Mouse (Mus musculus) stomach, embryonic 14.5 days (tissue): Measurements from ENCODE around the gene Arl15. TPM values are rescaled to one million over a fixed set of nuclear protein-coding genes. Genes with fewer than 3 reads are reported as not detected.
A peak's percentile ranks its signal among the peaks of the same experiment; 100 is the strongest.

Experiments used
- ATAC-seq: fragments of 200-750 bp; cut with Nextera tagmentation; 2 replicates; pipeline ENCODE4 v1.8.0; 2017; ENCODE audit warnings: low read depth, moderate TSS enrichment; ENCODE audit not compliant: insufficient number of reproducible peaks, insufficient read depth, low FRiP score
- H3K27ac ChIP-seq: fragments of 300-500 bp; sonication (generic); 2 replicates; pipeline ENCODE4 v1.5.1; 2014; ENCODE audit warnings: mild to moderate bottlenecking, low read length, moderate library complexity, mixed read lengths
- H3K27me3 ChIP-seq: fragments of 300-500 bp; sonication (generic); 2 replicates; pipeline ENCODE4 v1.6.1; 2014; ENCODE audit warnings: low read length, control low read depth, mixed read lengths; ENCODE audit not compliant: control insufficient read depth, insufficient read depth
- H3K36me3 ChIP-seq: fragments of 300-500 bp; sonication (generic); 2 replicates; pipeline ENCODE4 v1.6.1; 2014; ENCODE audit warnings: mild to moderate bottlenecking, control low read depth, low read length, moderate library complexity, mixed read lengths; ENCODE audit not compliant: control insufficient read depth, insufficient read depth
- H3K4me1 ChIP-seq: fragments of 300-500 bp; sonication (generic); 2 replicates; pipeline ENCODE4 v1.6.1; 2014; ENCODE audit warnings: low read length, control low read depth, mixed read lengths; ENCODE audit not compliant: control insufficient read depth, insufficient read depth
- H3K4me2 ChIP-seq: fragments of 300-500 bp; sonication (generic); replicated peaks from 2 replicates; pipeline ENCODE4 v1.6.1; 2014; ENCODE audit warnings: low read depth, low read length, control low read depth
- H3K4me3 ChIP-seq: fragments of 300-500 bp; sonication (generic); 2 replicates; pipeline ENCODE4 v1.5.1; 2014; ENCODE audit warnings: low read depth, low read length, control low read depth
- H3K9ac ChIP-seq: fragments of 300-500 bp; sonication (generic); replicated peaks from 2 replicates; pipeline ENCODE4 v1.6.1; 2014; ENCODE audit warnings: low read depth, mild to moderate bottlenecking, control low read depth, low read length, moderate library complexity, mixed read lengths
- H3K9me3 ChIP-seq: fragments of 300-500 bp; sonication (generic); 2 replicates; pipeline ENCODE4 v1.6.1; 2016; ENCODE audit warnings: low read depth, low read length, control low read depth; ENCODE audit not compliant: control insufficient read depth
- WGBS: fragments of 180-500 bp; shearing (Covaris S2); extraction: QIAGEN DNeasy Blood & Tissue Kit; methylation state at CpG from one replicate; pipeline ENCODE4 v1.1.7; 2014; 5-methylcytosine and 5-hydroxymethylcytosine counted together
- polyA plus RNA-seq: library from polyadenylated mRNA; unstranded; fragments of >200 nt; fragmentation: Nextera tagmentation; extraction: Ambion mirVana; gene quantifications from 2 replicates; pipeline ENCODE4 v1.2.1, GENCODE M21; 2014

Arl15 gene
- polyA plus RNA-seq: 10.8 and 12.0 TPM in 2 replicates

GRCm38 (mm10) chr13:113794039-113794704 is at the start of gene Arl15:
Gene Arl15, plus strand, starts transcription at chr13:113794505.
- no peaks in the 10 kb centered on the region for H3K27me3 ChIP-seq
- H3K4me1 ChIP-seq: 0 out of 2 replicates have a peak, but pooled peaks cover 7% of the 10 kb centered on the region
- peak within 1 kb of the TSS; percentile 86 for H3K27ac ChIP-seq
- peak within 1 kb of the TSS; percentile 72 for H3K4me2 ChIP-seq
- H3K4me3 ChIP-seq: peak within 1 kb of the TSS; percentile 60
- H3K9me3 ChIP-seq: no peaks in the 10 kb centered on the region
- no peaks in the 10 kb centered on the region for H3K36me3 ChIP-seq
- peak; percentile 97 for ATAC-seq
- under 1% methylated on average over 49 of the region's 49 CpGs for WGBS
- H3K9ac ChIP-seq: peak within 1 kb of the TSS; percentile 79

DNA sequence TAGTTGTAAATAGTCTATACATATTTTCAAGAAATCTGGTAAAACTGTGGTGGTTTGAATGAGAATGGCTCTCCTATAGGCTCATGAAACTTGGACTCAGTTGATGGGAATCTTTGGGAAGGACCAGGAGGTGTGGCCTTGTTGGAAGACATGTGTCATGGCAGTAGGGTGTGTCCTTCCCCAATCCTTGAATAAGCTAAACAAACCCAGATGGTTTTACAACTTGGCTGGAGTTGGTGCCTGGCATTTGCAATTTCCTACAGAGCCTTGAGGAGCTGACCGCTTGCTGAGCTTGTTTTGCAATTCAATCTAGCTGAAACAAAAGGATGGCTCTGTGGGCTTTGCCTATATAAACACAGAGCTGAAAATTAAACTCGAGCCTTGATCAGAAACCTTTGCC is 49.0 kb upstream of the Arl15 start:
- Histone ChIP-seq H3K27ac (no peak overlapping the region), H3K27me3 (no peaks in the 10 kb centered on the region), H3K9ac (no peak overlapping the region), H3K4me3 (no peak overlapping the region), H3K36me3 (no peaks in the 10 kb centered on the region), H3K4me2 (no peak overlapping the region), H3K4me1 (no peaks in the 10 kb centered on the region), H3K9me3 (no peaks in the 10 kb centered on the region)
- 49% methylated on average over 2 of the region's 2 CpGs for WGBS
- ATAC-seq: no peak

DNA sequence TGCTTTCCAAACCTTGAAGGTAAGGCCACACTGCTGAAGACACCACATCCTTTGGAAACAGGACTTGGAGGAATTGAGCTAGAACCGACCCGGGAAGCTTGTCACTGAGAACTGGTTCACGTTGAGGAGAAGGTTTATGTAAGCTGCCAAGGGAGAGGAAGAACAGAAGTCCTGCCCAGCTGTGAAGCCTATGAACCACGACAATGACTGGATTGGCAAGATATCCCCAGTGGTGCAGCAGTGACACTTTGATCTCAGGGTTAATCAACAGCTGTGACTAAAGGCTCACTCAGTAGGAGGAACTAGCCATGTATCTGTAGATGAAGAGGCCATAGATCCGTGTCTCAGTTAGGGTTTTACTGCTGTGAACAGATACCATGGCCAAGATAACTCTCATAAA is 43.5 kb upstream of the Arl15 start:
- Histone ChIP-seq H3K9me3 (no peaks in the 10 kb centered on the region), H3K4me2 (no peak overlapping the region), H3K4me3 (no peak overlapping the region), H3K4me1 (no peaks in the 10 kb centered on the region), H3K27me3 (no peaks in the 10 kb centered on the region), H3K27ac (no peak overlapping the region), H3K36me3 (no peaks in the 10 kb centered on the region), H3K9ac (no peak overlapping the region)
- WGBS: 67% methylated on average over 5 of the region's 5 CpGs
- no peak for ATAC-seq

GRCm38 (mm10) chr13:113754731-113755689 is 39.3 kb upstream of the Arl15 start:
- no peak overlapping the region for H3K27ac ChIP-seq
- no peak overlapping the region for H3K4me3 ChIP-seq
- no peak overlapping the region for H3K9ac ChIP-seq
- no peaks in the 10 kb centered on the region for H3K36me3 ChIP-seq
- H3K4me2 ChIP-seq: no peak overlapping the region
- 52% methylated on average over 9 of the region's 9 CpGs for WGBS
- H3K27me3 ChIP-seq: no peaks in the 10 kb centered on the region
- H3K4me1 ChIP-seq: no peaks in the 10 kb centered on the region
- no peaks in the 10 kb centered on the region for H3K9me3 ChIP-seq
- no peak for ATAC-seq

- ATAC-seq: no peak
- no peak overlapping the region for H3K27ac ChIP-seq
- H3K36me3 ChIP-seq: no peaks in the 10 kb centered on the region
- H3K4me1 ChIP-seq: no peaks in the 10 kb centered on the region
- no peak overlapping the region for H3K4me2 ChIP-seq
- H3K4me3 ChIP-seq: no peak overlapping the region
- no peaks in the 10 kb centered on the region for H3K27me3 ChIP-seq
- H3K9me3 ChIP-seq: no peaks in the 10 kb centered on the region
- 58% methylated on average over 6 of the region's 6 CpGs for WGBS
- H3K9ac ChIP-seq: no peak overlapping the region
Observed at GRCm38 (mm10) chr13:113755779-113756178, 38.5 kb upstream of the Arl15 start.

DNA sequence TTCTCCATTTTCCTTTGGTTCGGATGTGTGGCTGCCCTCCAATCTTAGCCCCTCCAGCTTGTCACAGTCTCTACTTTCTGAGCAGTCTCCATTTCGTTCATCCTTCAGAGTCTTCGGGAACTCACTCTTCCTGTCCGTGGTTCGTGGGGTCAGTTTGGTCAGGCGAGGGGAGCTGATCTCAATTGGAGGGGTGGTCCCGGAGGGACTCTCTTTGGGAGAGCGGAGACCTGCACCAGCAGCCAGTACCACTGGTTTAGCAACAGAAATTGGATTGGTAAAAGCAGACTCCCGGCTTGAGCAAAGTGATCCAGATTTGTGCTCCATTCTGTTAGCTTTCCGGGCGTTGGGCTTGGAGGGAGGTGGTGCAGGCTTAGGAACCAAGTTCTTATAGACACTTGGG is 32.6 kb upstream of the Arl15 start:
- Histone ChIP-seq H3K27me3 (no peaks in the 10 kb centered on the region), H3K27ac (no peak overlapping the region), H3K9me3 (no peaks in the 10 kb centered on the region), H3K4me1 (no peaks in the 10 kb centered on the region), H3K9ac (no peak overlapping the region), H3K4me3 (no peak overlapping the region), H3K4me2 (no peak overlapping the region), H3K36me3 (no peaks in the 10 kb centered on the region)
- 90% methylated on average over 11 of the region's 11 CpGs for WGBS
- ATAC-seq: no peak

DNA sequence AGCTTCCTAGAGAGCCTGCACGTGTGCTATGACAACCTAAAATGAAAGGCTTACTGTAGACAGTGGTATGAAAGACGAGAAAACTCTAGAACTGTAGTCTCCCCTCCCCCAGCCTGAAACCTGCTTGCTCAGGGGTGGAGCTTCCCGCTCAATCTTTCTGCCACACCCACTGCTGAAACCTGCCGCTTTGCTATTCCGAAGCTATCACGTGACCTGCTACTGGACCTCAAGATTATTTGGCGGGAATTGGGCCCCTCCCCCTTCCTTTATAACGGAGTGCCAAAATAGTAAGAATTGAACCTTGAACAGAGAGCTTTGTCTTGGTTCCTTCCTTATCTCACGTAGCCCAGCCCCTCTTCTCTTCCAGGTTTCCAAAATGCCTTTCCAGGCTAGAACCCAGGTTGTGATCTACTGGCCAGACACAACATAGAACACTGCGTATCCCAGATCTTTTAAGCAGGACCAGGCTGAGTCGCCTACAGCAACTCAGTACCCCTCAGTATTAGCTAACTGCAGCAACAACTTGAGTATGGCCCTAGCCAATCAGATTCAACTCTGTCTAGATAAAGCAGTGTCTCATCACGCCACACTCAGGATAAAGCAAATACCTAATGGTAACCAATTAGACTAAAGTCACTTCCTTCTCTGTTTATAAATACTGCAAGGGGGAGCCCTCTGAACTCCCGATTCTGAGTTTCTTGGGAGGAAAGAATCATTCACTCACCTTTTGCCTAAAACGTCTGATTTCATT is 31.4 kb upstream of the Arl15 start:
- Histone ChIP-seq H3K9ac (no peak overlapping the region), H3K27ac (no peak overlapping the region), H3K4me2 (no peak overlapping the region), H3K4me3 (no peak overlapping the region), H3K27me3 (no peaks in the 10 kb centered on the region), H3K9me3 (no peaks in the 10 kb centered on the region; the same call in 1 of the 2 replicates), H3K36me3 (no peaks in the 10 kb centered on the region), H3K4me1 (no peaks in the 10 kb centered on the region)
- no peak for ATAC-seq
- 82% methylated on average over 14 of the region's 14 CpGs for WGBS

DNA sequence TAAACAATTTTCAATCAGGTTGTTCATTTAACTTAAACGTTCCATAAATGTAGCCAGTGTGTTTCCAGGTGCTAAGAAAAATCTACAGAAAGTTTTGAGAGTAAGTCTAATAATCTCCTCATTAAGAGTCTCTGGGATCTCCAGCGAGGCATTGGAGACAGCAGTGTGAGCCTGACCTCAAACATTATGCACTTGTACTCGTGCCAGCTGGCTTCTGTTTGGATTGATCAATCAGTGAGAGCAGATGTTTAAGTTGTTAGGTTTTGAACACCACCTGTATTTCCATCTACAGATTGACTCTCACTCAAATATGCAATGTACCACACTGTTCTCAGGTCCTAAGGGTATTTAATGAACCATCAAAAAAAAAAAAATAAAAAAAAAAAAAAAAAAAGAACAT is 28.9 kb upstream of the Arl15 start:
- Histone ChIP-seq H3K9me3 (no peaks in the 10 kb centered on the region; the same call in 1 of the 2 replicates), H3K27me3 (no peaks in the 10 kb centered on the region), H3K27ac (no peak overlapping the region), H3K36me3 (no peaks in the 10 kb centered on the region), H3K4me2 (no peak overlapping the region), H3K4me3 (no peak overlapping the region), H3K4me1 (no peaks in the 10 kb centered on the region), H3K9ac (no peak overlapping the region)
- WGBS: 42% methylated on average over 3 of the region's 3 CpGs
- ATAC-seq: no peak
